Mouse (Mus musculus): Measurements from ENCODE around the gene Sp1.

DNA sequence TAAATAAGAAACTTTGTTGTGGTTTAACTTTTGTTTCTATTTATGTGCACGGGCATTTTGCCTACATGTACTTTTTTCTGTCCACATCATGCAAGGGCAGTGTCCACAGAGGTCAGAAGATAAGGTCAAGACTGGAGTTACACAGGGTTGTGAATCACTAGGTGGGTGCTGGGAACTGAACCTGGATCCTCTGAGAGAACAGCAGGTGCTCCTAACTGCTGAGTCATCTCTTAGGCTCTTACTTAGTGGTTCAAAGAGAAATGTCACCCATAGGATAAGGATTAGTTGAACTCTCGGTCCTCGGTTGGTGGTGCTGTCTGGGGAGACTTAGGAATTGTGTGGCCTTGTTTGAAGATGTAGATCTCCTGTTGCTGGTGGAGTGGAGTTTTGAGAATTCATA is 17.0 kb upstream of the Sp1 start:
- TF ChIP-seq ZNF384 (IDR thresholded peaks at IDR 0.05; ENCODE audit: low read depth, low read length) = no peak
- no peak for TF ChIP-seq EP300 (IDR thresholded peaks at IDR 0.05; ENCODE audit: low read length)
- no peak for TF ChIP-seq RCOR1 (conservative IDR thresholded peaks at IDR 0.05; ENCODE audit: low read depth, low read length)
- no peak for TF ChIP-seq CTCF (conservative IDR thresholded peaks at IDR 0.05 in 1 of 2, IDR thresholded peaks at IDR 0.05 in 1 of 2; ENCODE audit: low read depth in 2 of 2, low read length in 2 of 2)
- no peak for TF ChIP-seq MEF2A (IDR thresholded peaks at IDR 0.05; ENCODE audit: borderline replicate concordance, low read depth, low read length)
- no peak for TF ChIP-seq BHLHE40 (IDR thresholded peaks at IDR 0.05; ENCODE audit: low read depth, low read length)
- no peak for TF ChIP-seq E2F4 (IDR thresholded peaks at IDR 0.05; ENCODE audit: insufficient replicate concordance, low read depth, low read length)
